ENCODE assay signal across 8 mouse cellular contexts in the genomic region with DNA sequence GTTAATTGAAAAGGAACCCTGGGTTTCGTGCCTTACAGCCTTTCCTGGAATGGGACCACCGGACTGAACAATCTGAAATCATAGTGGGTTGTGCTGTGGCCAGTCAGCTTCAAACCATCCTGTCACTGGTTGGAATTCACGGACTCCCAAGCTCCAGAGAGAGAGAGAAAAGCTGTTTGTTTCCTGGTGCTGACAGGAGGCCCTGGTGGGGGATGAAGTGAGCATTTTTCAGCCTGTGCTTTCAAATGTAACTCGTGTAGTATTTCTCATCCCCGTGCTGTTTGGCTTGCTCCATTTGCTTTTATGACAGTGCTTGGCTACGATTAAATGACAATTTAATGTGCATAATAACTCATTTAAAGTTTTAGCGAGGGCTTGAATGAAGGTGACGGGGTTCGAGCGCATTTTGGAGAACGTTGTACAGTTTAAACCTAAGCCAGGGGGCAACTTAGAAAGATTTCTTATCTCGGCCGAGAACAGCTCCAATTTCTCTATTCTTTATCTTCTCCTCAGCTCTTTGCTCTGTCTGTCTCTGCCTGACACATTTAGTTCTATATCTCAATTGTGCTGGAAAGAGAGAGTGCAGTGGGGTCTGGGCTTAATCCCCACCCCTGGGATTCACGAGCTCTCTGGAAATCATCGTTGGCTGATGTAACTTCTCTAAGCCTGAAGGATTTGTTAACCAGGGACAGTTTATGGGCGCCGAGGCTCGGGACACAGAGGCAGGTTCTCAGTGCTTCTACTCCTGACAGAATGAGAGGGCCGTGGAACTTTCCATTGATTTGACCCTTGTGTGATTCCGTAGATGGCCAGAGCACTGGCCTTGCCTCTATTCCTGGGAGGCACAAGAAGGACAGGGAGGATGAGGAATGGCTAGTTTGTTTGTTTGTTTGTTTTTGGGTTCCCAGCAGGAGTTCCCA.
A peak's percentile ranks its signal among the peaks of the same experiment; 100 is the strongest.
DNase-seq lines count a peak whose midpoint lies in the region; ATAC-seq lines count a peak whose summit lies in the region.

No protein-coding gene starts in this region.

- H3K27me3 ChIP-seq in hindbrain, embryonic 13.5 days: no peaks in the 10 kb centered on the region
- H3K27me3 ChIP-seq in hindbrain, embryonic 14.5 days (ENCODE audit: control insufficient read depth, insufficient read depth, low read length): no peaks in the 10 kb centered on the region
- no peaks in the 10 kb centered on the region for H3K27me3 ChIP-seq in embryonic facial prominence, embryonic 14.5 days (replicated peaks; ENCODE audit: control insufficient read depth, insufficient read depth, low read length)
- no peaks in the 10 kb centered on the region for H3K27me3 ChIP-seq in limb, embryonic 13.5 days

- H3K36me3 ChIP-seq in hindbrain, embryonic 13.5 days: no peaks in the 10 kb centered on the region
- H3K36me3 ChIP-seq in hindbrain, embryonic 14.5 days (replicated peaks; ENCODE audit: control insufficient read depth, insufficient read depth): no peaks in the 10 kb centered on the region
- no peaks in the 10 kb centered on the region for H3K36me3 ChIP-seq in embryonic facial prominence, embryonic 14.5 days (ENCODE audit: control insufficient read depth, insufficient read depth, low read length)
- H3K36me3 ChIP-seq in limb, embryonic 13.5 days: no peaks in the 10 kb centered on the region

- H3K4me3 ChIP-seq in hindbrain, embryonic 13.5 days: no peak overlapping the region
- H3K4me3 ChIP-seq in hindbrain, embryonic 14.5 days (replicated peaks; ENCODE audit: low read length): no peak overlapping the region
- H3K4me3 ChIP-seq in embryonic facial prominence, embryonic 14.5 days (ENCODE audit: low read depth, low read length): no peak overlapping the region
- no peak overlapping the region for H3K4me3 ChIP-seq in limb, embryonic 13.5 days

- H3K27ac ChIP-seq in hindbrain, embryonic 13.5 days: peak overlapping the region; percentile 40; the same call in 1 of the 2 replicates
- no peak overlapping the region for H3K27ac ChIP-seq in hindbrain, embryonic 14.5 days
- peak overlapping the region; percentile 44 for H3K27ac ChIP-seq in embryonic facial prominence, embryonic 14.5 days (replicated peaks; ENCODE audit: low read depth, low read length)
- 0 out of 2 replicates have a peak overlapping the region, but pooled peaks have one; percentile 64 for H3K27ac ChIP-seq in limb, embryonic 13.5 days

- no peak for DNase-seq in hindbrain, embryonic 14.5 days (ENCODE audit: low spot score)
- DNase-seq in MN1 (ENCODE audit: low spot score): peak; percentile 54
- DNase-seq in embryonic facial prominence, embryonic 14.5 days (ENCODE audit: low spot score): peak; percentile 52
- DNase-seq in thymus, postnatal 0 days (ENCODE audit: low spot score): no peak
- DNase-seq in cerebellum, postnatal 14 days: no peak

- no peak for ATAC-seq in hindbrain, embryonic 13.5 days (ENCODE audit: low FRiP score)
- ATAC-seq in hindbrain, embryonic 14.5 days (ENCODE audit: low FRiP score): no peak
- ATAC-seq in embryonic facial prominence, embryonic 14.5 days (ENCODE audit: low read depth): no peak
- ATAC-seq in limb, embryonic 13.5 days (ENCODE audit: low FRiP score, low read depth): no peak
- ATAC-seq in erythroblast, adult 5-6 weeks (replicated peaks; ENCODE audit: low FRiP score, poor library complexity, severe bottlenecking): no peak

- H3K9me3 ChIP-seq in hindbrain, embryonic 13.5 days: no peaks in the 10 kb centered on the region
- no peaks in the 10 kb centered on the region for H3K9me3 ChIP-seq in hindbrain, embryonic 14.5 days (ENCODE audit: control insufficient read depth, low read length)
- no peaks in the 10 kb centered on the region for H3K9me3 ChIP-seq in embryonic facial prominence, embryonic 14.5 days (ENCODE audit: control insufficient read depth, low read length)
- H3K9me3 ChIP-seq in limb, embryonic 13.5 days: no peaks in the 10 kb centered on the region

- no peak overlapping the region for H3K4me2 ChIP-seq in hindbrain, embryonic 13.5 days
- H3K4me2 ChIP-seq in hindbrain, embryonic 14.5 days (replicated peaks): no peak overlapping the region
- H3K4me2 ChIP-seq in embryonic facial prominence, embryonic 14.5 days (ENCODE audit: low read depth, low read length): peak overlapping the region; percentile 24
- peak overlapping the region; percentile 50 for H3K4me2 ChIP-seq in limb, embryonic 13.5 days (replicated peaks)

- no peak overlapping the region for H3K9ac ChIP-seq in hindbrain, embryonic 13.5 days
- no peak overlapping the region for H3K9ac ChIP-seq in hindbrain, embryonic 14.5 days
- H3K9ac ChIP-seq in embryonic facial prominence, embryonic 14.5 days (ENCODE audit: low read depth, low read length): no peak overlapping the region
- H3K9ac ChIP-seq in limb, embryonic 13.5 days: no peak overlapping the region

- 48% methylated on average over 20 of the region's 20 CpGs for whole genome bisulfite sequencing in hindbrain, embryonic 13.5 days
- 47% methylated on average over 20 of the region's 20 CpGs for WGBS in hindbrain, embryonic 14.5 days
- 34% methylated on average over 20 of the region's 20 CpGs for WGBS in embryonic facial prominence, embryonic 14.5 days
- WGBS in limb, embryonic 13.5 days: 25% methylated on average over 20 of the region's 20 CpGs

- H3K4me1 ChIP-seq in hindbrain, embryonic 13.5 days (replicated peaks): peaks cover 36% of the 10 kb centered on the region
- peaks cover 19% of the 10 kb centered on the region for H3K4me1 ChIP-seq in hindbrain, embryonic 14.5 days (replicated peaks; ENCODE audit: control insufficient read depth, insufficient read depth, low read length)
- H3K4me1 ChIP-seq in embryonic facial prominence, embryonic 14.5 days (ENCODE audit: control insufficient read depth, insufficient read depth, low read length): peaks cover 21% of the 10 kb centered on the region
- H3K4me1 ChIP-seq in limb, embryonic 13.5 days: peaks cover 22% of the 10 kb centered on the region

Comparison
In these comparisons a context has a peak if more than half of its experiments do, and no peak if none do; other contexts are left out.
1. H3K4me2 ChIP-seq: peak in embryonic facial prominence, embryonic 14.5 days (single experiment) and limb, embryonic 13.5 days (single experiment); none in hindbrain, embryonic 13.5 days (single experiment) and hindbrain, embryonic 14.5 days (single experiment).
2. DNase-seq: peak in MN1 (single experiment) and embryonic facial prominence, embryonic 14.5 days (single experiment); none in hindbrain, embryonic 14.5 days (single experiment), thymus, postnatal 0 days (single experiment) and cerebellum, postnatal 14 days (0 of 2).